Mouse (Mus musculus) C2C12 (cell line): ENCODE measurements around the gene Fam186b.

ENCODE experiments used
- CEBPB ChIP-seq: IDR thresholded peaks from one replicate; pipeline ENCODE4 v1.6.1; 2011; ENCODE audit warnings: low read depth, mild to moderate bottlenecking, control low read depth, moderate library complexity
- CTCF ChIP-seq: IDR thresholded peaks from one replicate; pipeline ENCODE4 v1.5.1; 2011; ENCODE audit not compliant: control insufficient read depth, insufficient read depth, insufficient read length
- MAX ChIP-seq: IDR thresholded peaks from one replicate; pipeline ENCODE4 v1.6.1; 2011; ENCODE audit warnings: mild to moderate bottlenecking, control low read depth
- MYOD1 ChIP-seq: IDR thresholded peaks from one replicate; pipeline ENCODE4 v1.6.1; 2011; ENCODE audit warnings: low read depth; ENCODE audit not compliant: control insufficient read depth, insufficient read length
- MYOG ChIP-seq: IDR thresholded peaks from one replicate; pipeline ENCODE4 v1.6.1; 2011; ENCODE audit not compliant: control insufficient read depth, insufficient read length; ENCODE audit errors: extremely low read depth
- USF1 ChIP-seq: IDR thresholded peaks from one replicate; pipeline ENCODE4 v1.6.1; 2011; ENCODE audit warnings: low read depth, mild to moderate bottlenecking, control low read depth, moderate library complexity

DNA sequence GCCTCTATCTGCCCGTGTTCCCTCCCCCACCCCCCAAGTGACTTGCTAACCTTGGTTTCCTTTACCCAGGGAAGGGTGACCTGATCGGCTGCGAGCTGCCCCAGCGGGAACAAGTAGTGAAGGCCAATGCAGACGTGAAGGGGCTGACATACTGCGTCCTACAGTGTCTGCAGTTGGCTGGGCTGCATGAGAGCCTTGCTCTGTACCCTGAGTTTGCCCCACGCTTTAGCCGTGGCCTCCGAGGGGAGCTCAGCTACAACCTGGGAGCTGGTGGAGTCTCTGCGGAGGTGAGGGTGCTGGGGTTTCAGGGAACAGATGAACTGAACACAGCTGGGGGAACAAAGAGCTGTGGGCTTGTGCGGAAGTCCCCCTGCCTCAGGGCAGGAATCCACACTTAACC, 57.7 kb downstream of the Fam186b start:
- TF ChIP-seq CTCF = no peak
- no peak for TF ChIP-seq CEBPB
- no peak for TF ChIP-seq USF1
- TF ChIP-seq MAX = no peak
- no peak for TF ChIP-seq MYOG
- TF ChIP-seq MYOD1 = no peak
